Mouse (Mus musculus) neural tube, embryonic 13.5 days (tissue): ENCODE data around the gene Ptpn7. TPM values are rescaled to one million over a fixed set of nuclear protein-coding genes. Genes with fewer than 3 reads are reported as not detected.
"Not testable (repeated sequence)": the region's sequence is repeated elsewhere in the genome, so short reads cannot be mapped to it uniquely, and the experiment has no call there.

Experiments used
- ATAC-seq: fragments of 200-750 bp; cut with Nextera tagmentation; 2 replicates; pipeline ENCODE4 v1.8.0; 2017; ENCODE audit warnings: low read depth, mild to moderate bottlenecking, moderate TSS enrichment, moderate library complexity
- H3K27ac ChIP-seq: fragments of 300-500 bp; sonication (generic); replicated peaks from 2 replicates; pipeline ENCODE4 v1.5.1; 2015; ENCODE audit warnings: moderate library complexity, mild to moderate bottlenecking, inconsistent platforms
- H3K27me3 ChIP-seq: fragments of 300-500 bp; sonication (generic); 2 replicates; pipeline ENCODE4 v1.6.1; 2015; ENCODE audit warnings: mild to moderate bottlenecking, inconsistent platforms
- H3K36me3 ChIP-seq: fragments of 300-500 bp; sonication (generic); 2 replicates; pipeline ENCODE4 v1.6.1; 2015; ENCODE audit warnings: mild to moderate bottlenecking, inconsistent platforms
- H3K4me1 ChIP-seq: fragments of 300-500 bp; sonication (generic); replicated peaks from 2 replicates; pipeline ENCODE4 v1.6.1; 2015; ENCODE audit warnings: inconsistent platforms
- H3K4me2 ChIP-seq: fragments of 300-500 bp; sonication (generic); 2 replicates; pipeline ENCODE4 v1.6.1; 2015; ENCODE audit warnings: inconsistent platforms, mild to moderate bottlenecking, moderate library complexity
- H3K4me3 ChIP-seq: fragments of 300-500 bp; sonication (generic); 2 replicates; pipeline ENCODE4 v1.5.1; 2015; ENCODE audit warnings: mild to moderate bottlenecking, inconsistent platforms
- H3K9ac ChIP-seq: fragments of 300-500 bp; sonication (generic); 2 replicates; pipeline ENCODE4 v1.6.1; 2015; ENCODE audit warnings: moderate library complexity, mild to moderate bottlenecking, inconsistent platforms
- H3K9me3 ChIP-seq: fragments of 300-500 bp; sonication (generic); 2 replicates; pipeline ENCODE4 v1.6.1; 2016; ENCODE audit warnings: inconsistent platforms
- WGBS: fragments of 180-500 bp; shearing (Covaris S2); methylation state at CpG from one replicate; pipeline ENCODE4 v1.1.7; 2015; 5-methylcytosine and 5-hydroxymethylcytosine counted together
- polyA plus RNA-seq: library from polyadenylated mRNA; unstranded; fragments of >200 nt; fragmentation: Nextera tagmentation; extraction: Ambion mirVana; gene quantifications from 2 replicates; pipeline ENCODE4 v1.2.1, GENCODE M21; 2015

Gene Ptpn7
- polyA plus RNA-seq, 1 experiment from 2014 or later, result 0.59 TPM

DNA sequence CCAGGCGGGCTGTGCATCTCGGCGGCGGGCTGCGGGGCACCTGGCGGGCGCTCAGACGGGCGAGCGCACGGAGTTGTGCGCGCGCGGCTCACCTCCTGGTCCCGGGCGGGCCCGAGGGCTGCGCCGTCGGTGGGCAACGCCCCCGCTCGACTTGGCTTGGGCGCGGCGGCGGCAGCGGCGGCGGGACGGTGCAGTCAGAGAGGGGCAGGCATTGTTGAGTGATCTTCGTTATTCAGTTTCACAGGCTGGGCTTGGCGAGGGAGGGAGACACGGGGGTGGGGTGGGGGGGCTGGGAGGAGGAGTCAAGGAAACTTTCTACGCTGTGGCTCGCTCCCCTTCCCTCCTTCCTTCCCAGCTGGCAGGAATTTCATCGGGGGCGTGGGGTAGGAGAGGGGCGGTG lies 27.4 kb upstream of the Ptpn7 start, which contains the start of gene Lgr6:
Gene Lgr6 (minus strand): TSS at position 153 of the 400 bp plus-strand sequence.
- ATAC-seq, result no peak; the same call in 1 of the 2 replicates
- Histone ChIP-seq H3K9me3 (no peaks in the 10 kb centered on the region), H3K27ac (no peak within 1 kb of the TSS), H3K4me3 (peak within 1 kb of the TSS; percentile 38), H3K4me1 (peaks cover 20% of the 10 kb centered on the region), H3K27me3 (peaks cover 72% of the 10 kb centered on the region), H3K4me2 (peak within 1 kb of the TSS; percentile 63), H3K36me3 (no peaks in the 10 kb centered on the region), H3K9ac (peak within 1 kb of the TSS; percentile 53)
- WGBS, result 0% methylated on average over 39 of the region's 40 CpGs

DNA sequence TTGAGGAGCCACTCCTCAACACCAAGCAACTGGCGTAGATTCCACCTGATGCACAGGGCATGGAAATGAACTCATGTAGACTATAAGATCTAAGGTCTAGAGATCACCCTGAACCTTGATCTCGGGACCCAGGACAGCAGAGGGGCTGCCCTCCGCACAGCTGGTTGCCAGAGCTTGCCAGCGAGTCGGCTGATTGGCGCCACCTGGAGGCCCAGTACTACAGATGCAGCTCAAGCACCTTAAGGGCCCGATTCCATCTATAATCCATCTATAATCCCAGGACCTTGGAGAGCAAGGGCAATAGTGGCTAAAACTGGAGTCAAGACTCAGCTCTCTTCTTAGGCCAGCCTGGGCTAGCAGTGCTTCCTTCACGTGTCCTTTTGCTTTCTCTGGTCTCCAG lies 26.5 kb upstream of the Ptpn7 start:
- Histone ChIP-seq H3K9ac (no peak overlapping the region), H3K27me3 (peaks cover 64% of the 10 kb centered on the region), H3K27ac (no peak overlapping the region), H3K4me3 (no peak overlapping the region), H3K4me1 (peaks cover 16% of the 10 kb centered on the region), H3K36me3 (no peaks in the 10 kb centered on the region), H3K9me3 (no peaks in the 10 kb centered on the region), H3K4me2 (peak overlapping the region; percentile 63; the same call in 1 of the 2 replicates)
- 5% methylated on average over 8 of the region's 8 CpGs for WGBS
- no peak for ATAC-seq

DNA sequence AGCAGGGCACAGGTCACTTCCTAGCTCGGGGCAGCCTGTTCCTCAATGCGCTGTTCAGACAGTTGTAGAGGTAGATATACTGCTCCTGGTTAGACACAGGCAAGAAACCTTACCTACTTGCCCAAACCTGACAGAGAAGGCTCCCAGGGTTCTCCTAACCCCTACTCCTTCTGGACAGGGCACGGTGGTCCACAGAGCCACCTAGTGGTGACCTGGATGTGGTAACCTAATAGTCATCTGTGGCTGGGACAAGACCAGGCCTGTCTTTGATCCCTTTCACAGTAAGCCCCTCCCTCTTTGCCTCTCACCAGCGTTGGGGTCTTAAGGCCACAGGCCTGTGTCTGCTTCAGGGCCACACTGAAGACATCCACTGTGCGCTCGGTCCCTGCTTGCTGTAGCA lies 23.9 kb upstream of the Ptpn7 start:
- no peak overlapping the region for H3K4me3 ChIP-seq
- no peaks in the 10 kb centered on the region for H3K9me3 ChIP-seq

DNA sequence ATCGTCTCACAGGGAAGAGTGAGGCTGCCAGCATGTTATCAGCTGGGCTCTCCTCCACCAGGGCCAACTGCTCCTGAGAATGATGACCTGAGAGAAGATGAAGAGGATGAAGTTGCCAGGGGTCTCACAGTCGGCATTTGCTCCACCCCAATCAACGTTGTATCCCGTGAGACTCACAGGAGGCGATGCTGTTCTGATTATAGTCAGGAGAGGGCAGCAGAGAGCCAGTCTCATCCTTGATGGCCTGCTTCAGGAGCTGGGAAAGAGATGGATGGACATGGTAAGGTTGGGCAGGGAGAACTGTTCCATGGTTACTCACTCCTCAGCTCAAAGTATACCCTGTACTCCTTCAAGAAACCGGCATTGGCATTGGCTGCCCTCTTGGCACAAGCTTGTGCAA lies 22.4 kb upstream of the Ptpn7 start:
- Histone ChIP-seq H3K27ac (no peak overlapping the region), H3K9me3 (no peaks in the 10 kb centered on the region), H3K4me3 (no peak overlapping the region), H3K4me1 (peaks cover 17% of the 10 kb centered on the region), H3K9ac (no peak overlapping the region), H3K27me3 (peaks cover 23% of the 10 kb centered on the region), H3K4me2 (no peak overlapping the region), H3K36me3 (no peaks in the 10 kb centered on the region)
- ATAC-seq, result no peak
- WGBS, result 21% methylated on average over 6 of the region's 6 CpGs

More for the DNA sequence above, 23.9 kb upstream of the Ptpn7 start:
- Histone ChIP-seq H3K4me1 (peaks cover 22% of the 10 kb centered on the region), H3K27me3 (peaks cover 37% of the 10 kb centered on the region), H3K4me2 (no peak overlapping the region), H3K36me3 (no peaks in the 10 kb centered on the region), H3K27ac (no peak overlapping the region), H3K9ac (no peak overlapping the region)
- 38% methylated on average over 6 of the region's 6 CpGs for whole genome bisulfite sequencing
- ATAC-seq, result no peak

DNA sequence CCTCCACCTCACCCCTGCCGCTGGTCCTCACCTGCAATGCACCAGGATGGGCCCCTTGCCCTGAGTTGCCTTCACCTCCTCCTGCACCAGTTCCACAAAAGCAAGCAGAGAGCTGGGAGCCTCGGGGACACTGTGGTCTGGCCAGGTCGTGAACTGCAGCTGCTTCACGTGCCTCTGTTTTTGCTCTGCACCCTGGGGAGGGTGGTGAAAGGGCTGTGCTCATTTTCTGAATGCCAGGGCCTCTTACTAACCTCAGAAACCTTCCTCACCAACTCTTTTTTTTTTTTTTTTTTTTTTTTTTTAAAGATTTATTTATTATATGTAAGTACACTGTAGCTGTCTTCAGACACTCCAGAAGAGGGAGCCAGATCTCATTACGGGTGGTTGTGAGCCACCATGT lies 21.2 kb upstream of the Ptpn7 start:
- ATAC-seq, result not testable (repeated sequence)
- WGBS, result 59% methylated on average over 4 of the region's 5 CpGs
- H3K27me3 ChIP-seq, result peaks cover 11% of the 10 kb centered on the region

DNA sequence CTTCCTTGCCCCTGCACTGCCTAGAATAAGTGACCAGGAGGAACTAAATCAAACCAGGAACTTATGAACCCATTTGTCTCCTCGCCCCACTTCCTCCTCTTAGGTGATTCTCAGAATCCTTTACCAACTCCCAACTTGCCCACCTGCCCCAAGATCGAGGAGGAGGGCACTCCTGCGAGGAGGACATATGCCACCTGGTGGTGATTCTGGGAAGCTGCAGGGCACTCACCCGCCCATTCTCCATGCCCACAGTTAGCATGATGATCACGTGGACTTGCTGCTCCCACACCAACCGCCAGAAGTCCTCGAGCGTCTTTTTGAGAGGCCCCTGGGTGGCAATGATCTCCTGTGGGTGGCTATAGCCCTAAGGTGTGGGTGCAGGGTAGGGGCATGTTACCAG lies 19.8 kb upstream of the Ptpn7 start:
- no peaks in the 10 kb centered on the region for H3K9me3 ChIP-seq
- peaks cover 6% of the 10 kb centered on the region; the same call in 1 of the 2 replicates for H3K4me1 ChIP-seq
- no peak overlapping the region for H3K27ac ChIP-seq
- no peaks in the 10 kb centered on the region for H3K27me3 ChIP-seq
- no peak for ATAC-seq
- no peak overlapping the region for H3K4me2 ChIP-seq
- no peak overlapping the region for H3K4me3 ChIP-seq
- WGBS, result 11% methylated on average over 8 of the region's 8 CpGs
- H3K36me3 ChIP-seq, result no peaks in the 10 kb centered on the region
- H3K9ac ChIP-seq, result no peak overlapping the region

More for the DNA sequence above, 21.2 kb upstream of the Ptpn7 start:
- not testable (repeated sequence) for H3K36me3 ChIP-seq, H3K4me2 ChIP-seq, H3K9me3 ChIP-seq, H3K4me1 ChIP-seq, H3K27ac ChIP-seq, H3K9ac ChIP-seq, H3K4me3 ChIP-seq

DNA sequence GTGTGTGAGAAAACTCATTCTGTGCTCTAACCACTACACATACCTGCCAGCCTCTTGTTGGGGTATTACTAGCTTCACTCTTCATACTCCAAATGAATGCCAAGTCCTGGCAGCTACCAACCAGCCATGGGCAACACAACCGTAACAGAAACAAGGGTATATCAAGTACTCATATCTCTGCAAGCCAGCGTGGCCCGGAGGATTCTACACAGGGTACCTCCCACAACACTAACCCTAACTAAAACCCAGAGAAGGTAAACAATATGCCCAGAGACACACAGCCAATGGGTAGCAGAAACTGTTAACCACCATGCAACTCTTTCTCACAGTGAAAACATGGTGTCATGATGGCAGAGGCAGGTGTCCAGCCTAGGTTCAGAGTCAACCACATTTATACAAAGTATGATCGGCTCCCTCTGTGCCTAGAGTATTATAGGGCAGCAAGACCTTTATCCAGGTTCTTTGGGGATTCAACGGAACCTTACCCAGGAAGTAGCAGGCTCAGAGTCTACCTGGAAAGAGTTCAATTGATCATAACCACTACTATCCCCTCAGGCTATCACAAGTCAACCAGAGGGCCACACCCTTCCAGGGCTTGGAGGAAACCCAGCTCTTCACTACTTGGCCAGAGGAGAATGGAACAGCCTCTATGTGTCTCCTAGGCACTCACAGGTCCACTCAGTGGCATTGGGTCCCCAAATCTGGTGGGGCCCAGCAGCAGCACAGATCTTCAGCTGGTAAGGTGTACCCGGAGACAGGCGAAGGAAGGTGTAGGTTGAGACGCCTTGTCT lies 7.7 kb upstream of the Ptpn7 start:
- H3K36me3 ChIP-seq, result no peaks in the 10 kb centered on the region
- no peak for ATAC-seq
- H3K4me3 ChIP-seq, result no peak overlapping the region
- H3K4me1 ChIP-seq, result peaks cover 17% of the 10 kb centered on the region; the same call in 1 of the 2 replicates
- H3K4me2 ChIP-seq, result no peak overlapping the region
- H3K9ac ChIP-seq, result no peak overlapping the region
- H3K27me3 ChIP-seq, result peaks cover 13% of the 10 kb centered on the region; the same call in 1 of the 2 replicates
- no peak overlapping the region for H3K27ac ChIP-seq
- 91% methylated on average over 8 of the region's 8 CpGs for WGBS
- no peaks in the 10 kb centered on the region for H3K9me3 ChIP-seq

DNA sequence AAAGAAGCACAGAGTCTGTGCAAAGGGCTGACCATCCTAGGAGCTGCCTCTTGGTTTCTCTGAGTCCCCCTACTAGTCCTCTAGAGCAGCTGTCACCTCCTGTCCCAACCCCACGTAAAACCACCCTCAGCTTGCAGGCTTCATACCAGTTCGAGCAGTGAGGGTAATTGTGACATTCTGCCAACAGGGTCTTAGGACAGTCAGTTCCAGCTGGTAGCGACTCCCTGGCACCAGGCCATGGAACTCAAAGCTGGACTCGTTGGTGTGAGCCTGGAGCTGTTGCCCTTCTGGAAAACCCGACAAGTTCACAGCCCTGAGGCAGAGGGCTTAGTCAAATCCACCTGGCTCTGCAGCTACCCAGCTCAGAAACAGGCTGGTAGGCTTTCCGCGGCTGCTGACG lies 6.5 kb upstream of the Ptpn7 start:
- H3K27me3 ChIP-seq, result peaks cover 16% of the 10 kb centered on the region; the same call in 1 of the 2 replicates
- no peak overlapping the region for H3K9ac ChIP-seq
- peaks cover 17% of the 10 kb centered on the region; the same call in 1 of the 2 replicates for H3K4me1 ChIP-seq
- peak overlapping the region; percentile 50 for H3K27ac ChIP-seq
- WGBS, result 62% methylated on average over 8 of the region's 8 CpGs
- no peak overlapping the region for H3K4me2 ChIP-seq
- H3K9me3 ChIP-seq, result no peaks in the 10 kb centered on the region
- H3K4me3 ChIP-seq, result no peak overlapping the region
- ATAC-seq, result no peak
- no peaks in the 10 kb centered on the region for H3K36me3 ChIP-seq

DNA sequence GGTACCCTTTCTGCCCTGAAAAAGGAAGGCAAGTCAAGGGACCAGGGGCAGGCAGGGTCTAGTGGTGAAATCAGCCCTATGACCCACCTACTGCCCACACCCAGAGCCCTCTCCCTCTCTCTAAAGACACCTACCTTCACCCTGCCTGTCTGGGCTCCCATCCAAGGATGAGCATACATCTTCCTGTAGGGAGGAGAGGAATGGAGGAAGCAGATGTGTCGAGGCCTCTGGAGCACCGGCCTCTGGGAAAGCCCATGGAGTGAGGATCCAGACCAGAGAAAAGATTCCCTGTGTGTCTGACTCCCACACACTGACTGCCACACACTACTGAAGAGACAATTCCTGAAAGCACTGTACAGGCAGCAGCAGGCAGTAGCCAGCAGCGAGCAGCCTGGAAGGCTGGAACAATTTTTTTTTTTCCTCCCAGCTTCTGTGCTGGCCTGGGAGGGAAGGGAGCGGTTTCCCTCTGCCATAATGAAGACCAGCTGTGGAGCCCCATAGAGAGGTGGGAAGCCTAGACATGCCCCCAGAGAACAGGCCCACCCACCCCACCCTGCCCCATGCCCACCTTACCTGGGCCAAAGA lies 6.0 kb upstream of the Ptpn7 start:
- Histone ChIP-seq H3K27ac (peak overlapping the region; percentile 50), H3K4me2 (no peak overlapping the region), H3K9me3 (no peaks in the 10 kb centered on the region), H3K4me3 (no peak overlapping the region), H3K27me3 (peaks cover 18% of the 10 kb centered on the region; the same call in 1 of the 2 replicates), H3K4me1 (peaks cover 17% of the 10 kb centered on the region; the same call in 1 of the 2 replicates), H3K9ac (0 out of 2 replicates have a peak overlapping the region, but pooled peaks have one; percentile 17), H3K36me3 (no peaks in the 10 kb centered on the region)
- WGBS, result 65% methylated on average over 4 of the region's 4 CpGs
- ATAC-seq, result 0 out of 2 replicates have a peak, but pooled peaks have one; percentile 44

DNA sequence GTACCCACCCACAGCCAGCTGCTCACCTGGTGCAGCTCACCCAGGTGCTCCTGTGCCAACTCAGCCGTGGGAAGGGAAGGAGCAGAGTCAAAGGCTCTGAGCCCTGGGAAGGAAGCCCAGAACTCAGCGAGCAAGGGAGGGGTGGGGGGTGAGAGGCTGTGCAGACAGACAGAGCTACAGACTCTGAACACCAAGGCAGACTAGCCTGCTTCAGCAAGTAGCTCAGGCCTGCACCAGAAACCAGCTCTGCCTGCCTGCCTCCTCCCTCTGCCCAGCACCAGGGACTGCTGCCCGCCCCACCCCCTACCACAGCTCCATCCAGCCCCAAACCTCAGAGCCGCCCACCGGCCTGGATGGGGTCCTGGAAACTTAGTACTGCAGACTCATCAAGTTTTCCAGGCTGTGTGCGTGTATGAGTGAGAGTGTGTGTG lies 4.5 kb upstream of the Ptpn7 start:
- 58% methylated on average over 6 of the region's 6 CpGs for WGBS
- Histone ChIP-seq H3K9me3 (no peaks in the 10 kb centered on the region), H3K36me3 (no peaks in the 10 kb centered on the region), H3K4me3 (no peak overlapping the region), H3K27me3 (peaks cover 18% of the 10 kb centered on the region; the same call in 1 of the 2 replicates), H3K9ac (no peak overlapping the region), H3K27ac (no peak overlapping the region), H3K4me1 (peaks cover 17% of the 10 kb centered on the region; the same call in 1 of the 2 replicates), H3K4me2 (no peak overlapping the region)
- ATAC-seq, result no peak

DNA sequence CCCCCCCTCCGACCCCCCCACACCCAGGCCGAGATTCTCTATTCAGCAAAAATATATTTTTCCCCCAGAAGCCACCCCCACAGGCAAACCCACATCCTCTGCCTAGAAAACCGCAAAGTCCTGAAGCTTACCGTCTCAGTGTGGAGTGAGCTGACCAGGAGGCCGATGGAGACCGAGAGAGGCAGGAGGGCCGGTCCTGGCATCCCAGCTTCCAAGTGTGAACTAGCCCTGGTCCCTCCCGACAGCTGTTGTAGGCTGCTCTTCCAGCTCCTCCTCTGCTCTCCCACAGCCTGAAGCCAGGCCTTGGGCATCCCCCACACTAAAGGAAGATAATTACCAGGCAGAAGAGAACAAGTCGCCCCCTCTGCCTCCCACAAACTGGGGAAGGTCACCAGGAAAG lies 3.5 kb upstream of the Ptpn7 start:
- no peak for ATAC-seq
- no peak overlapping the region for H3K9ac ChIP-seq
- H3K4me1 ChIP-seq, result peaks cover 17% of the 10 kb centered on the region; the same call in 1 of the 2 replicates
- H3K27me3 ChIP-seq, result peaks cover 18% of the 10 kb centered on the region; the same call in 1 of the 2 replicates
- 24% methylated on average over 9 of the region's 9 CpGs for WGBS
- no peaks in the 10 kb centered on the region for H3K9me3 ChIP-seq
- no peaks in the 10 kb centered on the region for H3K36me3 ChIP-seq
- no peak overlapping the region for H3K4me3 ChIP-seq
- no peak overlapping the region for H3K27ac ChIP-seq
- H3K4me2 ChIP-seq, result no peak overlapping the region

DNA sequence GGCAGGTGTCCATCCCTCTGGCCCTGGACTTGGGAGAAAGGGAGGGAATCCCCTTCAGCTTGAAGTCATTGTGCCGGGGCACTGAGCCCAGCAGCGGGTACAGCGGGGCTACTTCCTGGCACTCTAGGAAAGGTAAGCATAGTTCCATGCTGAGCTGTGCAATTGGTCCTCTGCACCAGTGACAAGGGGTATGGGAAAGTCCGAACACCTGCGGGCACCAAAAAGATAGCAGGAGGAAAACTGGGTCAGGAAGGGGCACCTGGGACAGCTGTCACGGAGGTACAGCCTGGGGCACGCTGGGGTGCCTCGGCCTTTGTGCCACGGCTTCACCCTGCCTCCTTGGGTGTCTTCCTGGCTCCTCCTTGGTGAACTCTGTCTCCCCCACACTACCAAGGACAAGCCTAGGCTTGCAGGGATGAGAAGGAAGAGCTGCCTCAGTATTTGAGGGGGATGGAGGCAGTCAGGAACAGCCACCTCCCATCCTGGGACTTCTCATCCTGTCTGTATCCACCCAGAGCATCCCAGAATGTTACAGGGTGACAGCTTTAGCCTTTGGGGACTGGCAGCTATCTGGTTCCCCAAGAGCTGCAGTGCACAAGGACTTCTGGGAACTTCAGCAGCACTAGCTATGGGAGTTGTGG lies 2.8 kb upstream of the Ptpn7 start:
- Histone ChIP-seq H3K9ac (no peak overlapping the region), H3K27ac (no peak overlapping the region), H3K4me1 (peaks cover 17% of the 10 kb centered on the region; the same call in 1 of the 2 replicates), H3K4me3 (no peak overlapping the region), H3K27me3 (peaks cover 18% of the 10 kb centered on the region; the same call in 1 of the 2 replicates), H3K4me2 (no peak overlapping the region), H3K9me3 (no peaks in the 10 kb centered on the region), H3K36me3 (no peaks in the 10 kb centered on the region)
- no peak for ATAC-seq
- WGBS, result 75% methylated on average over 9 of the region's 9 CpGs
